Mouse (Mus musculus): Measurements from ENCODE around the gene Grid1.

DNA sequence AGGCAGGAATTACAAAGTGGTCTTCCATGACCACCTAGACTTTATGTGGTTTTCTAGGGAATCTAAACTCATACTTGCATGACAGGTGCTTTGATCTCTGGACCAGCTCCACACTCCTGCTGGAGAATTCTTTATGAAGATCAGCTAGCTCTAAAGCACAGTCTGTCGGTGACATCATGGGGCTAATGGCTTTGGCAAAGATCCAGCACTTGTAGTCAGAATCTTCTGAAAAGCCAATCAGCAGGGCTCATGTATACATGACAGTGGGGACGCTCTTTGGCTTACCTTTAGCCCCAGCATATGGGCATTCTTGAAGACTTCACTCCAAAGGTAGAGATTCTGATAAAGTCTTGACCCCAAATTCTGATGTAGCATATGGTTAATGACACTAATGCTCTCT, 434.6 kb downstream of the Grid1 start:
- TF ChIP-seq CTCF (IDR thresholded peaks at IDR 0.05; ENCODE audit: low read depth) (no peak), EP300 (IDR thresholded peaks at IDR 0.05; ENCODE audit: low read depth) (no peak)
